Mouse (Mus musculus) megakaryocyte, embryonic 14.5 days (primary cell): ENCODE measurements around the gene Sema3f.

Source experiments
- FLI1 ChIP-seq: IDR thresholded peaks from 2 replicates; pipeline ENCODE4 v1.6.1; 2012; ENCODE audit warnings: low read length, inconsistent platforms, mixed read lengths
- GATA1 ChIP-seq: IDR thresholded peaks from 3 replicates; pipeline ENCODE4 v1.6.1; 2012; ENCODE audit warnings: mixed read lengths, low read length, inconsistent platforms, borderline replicate concordance

- TF ChIP-seq GATA1: no peak
- no peak for TF ChIP-seq FLI1
Measured at GRCm38 (mm10) chr9:107668916-107669315, 41.4 kb downstream of the Sema3f start.
